Mouse (Mus musculus): Measurements from ENCODE around the gene Gm20479.

The Gm20479 gene

GRCm38 (mm10) chr7:27356861-27357594, at the start of gene Gm20479:
Gene Gm20479 (minus strand): TSS chr7:27357419.
- no peak for DNase-seq (ENCODE audit: low spot score in 2 of 2)

DNA sequence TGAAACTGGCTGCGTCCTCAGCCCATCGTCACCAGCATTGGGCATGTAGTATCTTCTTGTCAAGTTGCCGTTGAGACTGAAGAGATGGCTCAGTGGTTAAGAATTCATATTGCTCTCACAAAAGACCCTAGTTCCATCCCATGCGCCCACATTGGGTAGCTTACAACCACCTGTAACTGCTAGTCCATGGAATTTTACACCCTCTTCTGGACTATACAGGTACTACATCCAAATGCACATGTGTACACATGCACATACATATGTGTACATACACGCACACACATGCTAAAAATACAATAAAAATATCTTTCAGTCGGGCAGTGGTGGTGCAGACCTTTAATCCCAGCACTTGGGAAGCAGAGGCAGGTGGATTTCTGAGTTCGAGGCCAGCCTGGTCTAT, 49.3 kb upstream of the Gm20479 start:
- DNase-seq (ENCODE audit: low spot score in 2 of 2), result no peak

- no peak for DNase-seq (ENCODE audit: low spot score in 2 of 2)
Measured at GRCm38 (mm10) chr7:27404203-27404942, 47.2 kb upstream of the Gm20479 start.

DNA sequence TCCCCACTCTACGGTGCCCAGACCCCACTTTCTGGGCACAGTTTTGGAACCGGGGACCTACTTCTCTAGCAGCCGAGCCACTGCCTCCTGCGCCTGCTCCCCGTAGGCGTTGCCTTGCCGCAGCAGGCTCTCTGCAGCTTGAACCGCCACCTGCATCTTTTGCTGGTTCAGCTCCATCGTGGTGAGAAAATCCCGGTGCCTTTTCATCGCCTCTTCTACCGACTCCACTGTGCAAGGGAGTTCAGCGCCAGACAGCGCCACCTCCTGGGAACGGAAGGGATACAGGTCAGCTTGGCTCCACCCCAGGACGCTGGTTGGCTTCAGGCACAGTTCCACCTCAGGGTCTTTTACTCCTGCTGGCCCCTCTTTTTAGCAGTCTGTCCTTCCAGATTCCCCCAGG, 45.5 kb upstream of the Gm20479 start:
- DNase-seq (ENCODE audit: low spot score in 2 of 2), result peak; percentile 20 to 57

GRCm38 (mm10) chr7:27400545-27400944, 43.3 kb upstream of the Gm20479 start:
- no peak for DNase-seq (ENCODE audit: low spot score in 2 of 2)

DNA sequence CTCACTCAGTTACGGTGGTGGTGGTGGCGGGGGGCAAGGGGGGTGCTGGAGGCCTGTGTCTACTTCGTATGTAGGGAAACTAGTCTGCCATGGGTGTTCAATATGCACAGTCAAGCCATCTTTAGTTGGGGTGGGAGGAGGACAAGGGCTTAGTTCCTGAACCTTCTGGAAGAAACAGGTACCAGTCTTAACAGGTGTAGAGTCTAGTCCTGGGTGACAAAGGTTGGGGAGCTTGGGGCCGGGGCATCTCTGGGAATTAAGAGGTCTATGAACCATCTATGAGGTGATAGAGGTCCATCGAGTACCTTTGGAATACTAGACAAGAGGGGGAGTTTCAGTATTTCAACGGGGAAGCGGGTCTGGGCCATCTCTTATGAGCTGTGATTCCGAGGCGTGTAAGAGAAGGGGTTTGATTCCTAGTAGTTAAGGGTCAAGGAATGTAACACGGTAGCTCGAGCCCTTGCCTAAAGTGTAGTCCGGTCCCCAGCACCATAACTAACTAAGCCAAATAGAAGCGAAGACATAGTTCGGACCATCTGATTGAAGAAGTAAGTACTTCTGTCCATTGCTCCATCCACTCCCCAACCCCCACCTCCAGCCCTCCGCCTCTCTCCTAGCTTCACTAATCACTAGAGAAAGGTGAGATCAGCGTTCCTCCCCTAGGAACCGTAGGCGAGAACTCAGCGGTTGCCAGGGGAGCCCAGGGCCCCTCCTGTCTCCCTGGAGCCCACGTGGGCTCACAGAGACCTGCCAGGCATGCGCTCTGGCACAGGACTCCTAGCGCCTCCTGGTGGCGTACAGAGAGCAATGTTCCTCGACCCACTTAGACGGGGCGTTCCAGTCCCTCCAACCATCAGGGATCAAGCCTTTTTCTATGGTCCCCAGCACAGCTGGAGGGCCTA, 40.1 kb upstream of the Gm20479 start:
- DNase-seq (ENCODE audit: low spot score in 2 of 2), result peak in 1 of 2 experiments; percentile 41

GRCm38 (mm10) chr7:27396184-27397047, 39.2 kb upstream of the Gm20479 start:
- peak; percentile 13 to 38 for DNase-seq (ENCODE audit: low spot score in 2 of 2)

DNA sequence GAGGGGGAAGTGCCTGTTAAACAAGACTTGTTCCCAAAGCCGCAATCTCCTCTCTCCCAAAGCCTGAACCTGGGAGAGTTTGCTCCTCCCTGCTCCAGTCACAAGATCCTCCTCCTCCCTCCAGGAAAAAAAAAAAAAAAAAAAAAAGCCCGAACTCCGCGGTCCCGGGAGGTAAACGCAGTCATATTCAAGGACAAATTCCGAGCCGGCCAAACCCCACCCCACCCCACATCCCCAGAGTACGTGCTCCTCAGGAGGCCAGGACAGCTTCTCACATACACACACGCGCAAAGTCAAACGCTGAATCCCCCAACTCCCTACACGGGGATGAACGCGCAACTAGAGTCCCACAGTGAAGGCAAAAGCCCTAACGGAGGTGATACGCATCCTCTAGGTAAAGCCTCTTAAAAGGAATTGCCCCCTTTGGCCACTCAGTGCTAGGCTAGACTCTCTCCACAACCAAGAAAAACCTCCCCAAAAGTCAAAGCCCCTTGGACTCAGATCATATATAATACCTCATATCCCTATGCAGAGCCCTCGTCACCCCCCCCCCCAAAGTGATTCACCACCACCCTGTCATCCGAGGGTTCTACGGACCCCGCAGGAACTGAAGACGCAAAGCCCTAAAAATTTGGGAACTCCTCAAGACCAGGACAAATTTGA, 38.4 kb upstream of the Gm20479 start:
- DNase-seq (ENCODE audit: low spot score in 2 of 2), result no peak

DNA sequence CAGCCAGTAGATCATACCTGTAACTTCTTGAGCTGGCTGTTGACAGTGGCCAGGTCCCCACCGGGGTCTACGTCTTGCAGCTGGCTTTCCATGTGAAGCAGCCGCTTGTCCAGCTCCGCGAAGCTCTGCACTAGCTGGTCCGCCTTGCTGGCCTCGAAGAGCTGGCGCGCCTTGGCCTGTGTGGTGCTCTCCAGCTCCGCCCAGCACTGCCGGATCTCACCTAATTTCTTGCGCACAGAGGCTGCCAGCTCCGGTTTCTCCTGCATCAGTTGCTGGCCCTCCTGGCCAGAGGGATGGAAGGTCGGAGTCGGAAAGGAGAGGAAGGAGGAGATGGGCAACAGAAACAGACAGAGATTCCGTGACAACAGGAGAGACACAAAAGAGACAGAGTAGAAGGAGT, 34.2 kb upstream of the Gm20479 start:
- no peak for DNase-seq (ENCODE audit: low spot score in 2 of 2)

DNA sequence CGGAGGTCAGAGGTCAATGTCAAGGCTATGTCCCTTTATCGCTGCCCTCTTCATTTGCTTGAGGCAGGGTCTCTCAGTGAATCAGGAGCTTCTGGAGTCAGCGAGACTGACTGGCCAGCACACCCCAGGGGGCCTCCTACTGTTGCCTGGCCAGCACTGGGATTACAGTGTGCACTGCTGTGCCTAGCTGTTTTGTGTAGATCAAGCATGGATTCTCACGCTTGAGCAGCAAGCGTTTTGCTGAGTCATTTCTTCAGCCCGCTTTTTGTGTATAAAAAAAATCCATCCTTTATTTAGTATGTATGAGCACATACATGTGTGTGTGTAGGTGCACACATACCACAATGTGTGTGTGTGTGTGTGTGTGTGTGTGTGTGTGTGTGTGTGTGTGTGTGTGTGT, 32.0 kb upstream of the Gm20479 start:
- no peak for DNase-seq (ENCODE audit: low spot score in 2 of 2)

DNA sequence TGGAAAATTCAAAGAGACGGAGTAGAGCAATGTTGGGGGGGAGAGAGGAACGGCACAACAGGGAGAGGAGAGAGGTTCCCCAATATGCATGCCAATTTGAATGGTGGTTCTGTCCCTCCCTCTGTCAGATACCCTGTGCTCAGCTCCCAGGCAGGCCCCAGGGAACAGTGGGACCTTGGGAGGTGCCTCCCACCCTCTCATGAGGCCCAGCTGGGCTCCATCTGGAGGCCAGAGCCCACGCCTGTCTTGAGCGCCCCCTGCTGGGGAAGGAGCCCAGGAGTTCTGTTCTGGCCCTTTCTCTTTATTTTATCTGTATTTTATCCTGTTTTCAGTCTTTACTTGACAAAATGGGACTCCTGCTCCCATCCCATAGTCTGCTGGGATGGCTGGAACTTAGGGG, 27.5 kb upstream of the Gm20479 start:
- peak in 1 of 2 experiments; percentile 73 for DNase-seq (ENCODE audit: low spot score in 2 of 2)

DNA sequence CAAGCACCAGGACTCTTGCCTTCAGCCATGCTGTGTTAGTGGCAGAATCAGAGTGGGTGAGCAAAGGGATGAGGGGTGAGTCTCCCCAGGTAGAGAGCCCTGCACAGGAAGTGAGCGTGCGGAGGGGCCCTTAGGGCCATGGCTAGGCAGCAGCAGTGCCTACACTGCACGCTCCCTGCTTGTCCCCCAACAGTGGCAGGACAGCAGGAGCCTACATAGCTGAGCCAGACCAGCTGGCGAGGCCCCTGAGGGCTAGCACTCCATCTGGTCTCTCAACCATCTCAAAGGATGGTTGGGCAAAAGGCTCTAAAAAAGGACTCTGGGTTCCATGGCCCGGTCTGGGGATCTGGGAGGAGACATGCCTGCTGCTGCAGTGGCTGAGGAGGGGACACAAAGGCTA, 26.9 kb upstream of the Gm20479 start:
- DNase-seq (ENCODE audit: low spot score in 2 of 2), result no peak

DNA sequence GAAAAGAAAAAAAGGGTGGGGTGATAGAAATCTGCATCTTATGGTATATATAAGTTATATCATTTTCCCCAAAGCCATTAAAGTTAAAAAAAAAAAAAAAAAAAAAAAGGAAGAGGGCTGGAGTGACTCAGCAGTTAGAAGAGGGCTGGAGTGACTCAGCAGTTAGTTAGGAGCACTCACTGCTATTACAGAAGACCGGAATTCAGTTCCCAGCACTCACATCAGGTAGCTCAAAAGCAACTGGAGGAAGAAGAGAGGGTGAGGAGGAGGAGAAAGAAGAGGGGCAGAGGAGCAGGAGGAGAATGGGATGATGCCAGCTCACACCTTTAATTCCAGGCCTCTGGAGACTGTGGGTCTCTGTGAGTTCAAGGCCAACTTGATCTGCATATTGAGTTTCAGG, 26.0 kb upstream of the Gm20479 start:
- no peak for DNase-seq (ENCODE audit: low spot score in 2 of 2)

GRCm38 (mm10) chr7:27381560-27381959, 24.3 kb upstream of the Gm20479 start:
- no peak for DNase-seq (ENCODE audit: low spot score in 2 of 2)

DNA sequence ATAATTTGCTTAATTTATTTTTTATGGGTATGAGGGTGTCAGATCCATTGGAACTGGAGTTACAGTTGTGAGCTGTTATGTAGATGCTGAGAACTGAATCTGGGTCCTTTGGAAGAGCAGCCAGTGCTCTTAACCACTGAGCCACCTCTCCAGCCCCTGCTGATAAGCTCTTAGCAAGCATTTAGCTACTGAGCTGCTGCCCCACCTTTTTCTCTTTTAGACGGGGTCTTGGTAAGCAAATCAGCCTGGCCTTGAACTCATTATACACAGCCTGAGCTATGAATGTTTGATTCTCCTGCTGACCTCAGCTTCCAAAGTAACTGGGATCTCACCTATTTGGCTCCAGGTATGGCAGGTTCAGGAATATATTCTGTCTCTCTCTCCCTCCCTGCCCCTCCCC, 23.8 kb upstream of the Gm20479 start:
- no peak for DNase-seq (ENCODE audit: low spot score in 2 of 2)

DNA sequence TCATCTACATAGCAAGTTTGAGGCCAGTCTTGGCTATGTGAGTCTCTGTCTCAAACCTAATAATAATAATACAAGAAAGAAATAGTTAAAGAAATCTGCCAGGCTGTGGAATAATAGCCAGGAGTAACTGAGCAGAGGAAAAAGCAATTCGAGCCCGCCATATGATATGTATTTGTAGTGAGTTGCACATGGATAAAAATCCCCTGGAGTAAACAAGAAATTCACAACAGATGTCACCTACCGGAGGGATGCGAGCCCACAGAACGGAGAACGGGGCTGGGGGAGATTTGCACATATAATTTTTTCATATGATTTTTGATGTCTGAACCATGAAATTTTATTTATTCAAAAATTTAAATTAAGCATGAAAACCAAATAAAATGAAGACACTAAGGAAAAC, 22.6 kb upstream of the Gm20479 start:
- no peak for DNase-seq (ENCODE audit: low spot score in 2 of 2)

DNA sequence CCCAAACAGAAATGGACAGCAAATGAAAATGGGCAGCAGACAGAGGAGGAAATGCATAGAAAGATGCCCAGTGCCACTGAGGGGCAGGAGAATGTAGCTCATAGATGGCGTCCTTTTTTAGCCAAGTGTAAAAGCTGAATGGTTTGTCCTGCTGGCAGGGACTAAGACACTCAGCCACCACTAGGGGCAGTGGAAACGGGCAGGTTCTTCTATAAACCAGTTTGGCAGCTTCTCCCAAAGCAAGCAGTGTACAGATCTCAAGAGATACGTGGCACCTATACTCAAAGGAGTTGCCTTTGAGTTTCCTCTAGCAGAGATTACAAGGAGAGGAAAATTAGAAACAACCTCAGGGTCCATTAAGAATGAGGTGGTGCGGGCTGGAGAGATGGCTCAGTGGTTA, 21.2 kb upstream of the Gm20479 start:
- no peak for DNase-seq (ENCODE audit: low spot score in 2 of 2)

GRCm38 (mm10) chr7:27375274-27375673, 18.1 kb upstream of the Gm20479 start:
- no peak for DNase-seq (ENCODE audit: low spot score in 2 of 2)

DNA sequence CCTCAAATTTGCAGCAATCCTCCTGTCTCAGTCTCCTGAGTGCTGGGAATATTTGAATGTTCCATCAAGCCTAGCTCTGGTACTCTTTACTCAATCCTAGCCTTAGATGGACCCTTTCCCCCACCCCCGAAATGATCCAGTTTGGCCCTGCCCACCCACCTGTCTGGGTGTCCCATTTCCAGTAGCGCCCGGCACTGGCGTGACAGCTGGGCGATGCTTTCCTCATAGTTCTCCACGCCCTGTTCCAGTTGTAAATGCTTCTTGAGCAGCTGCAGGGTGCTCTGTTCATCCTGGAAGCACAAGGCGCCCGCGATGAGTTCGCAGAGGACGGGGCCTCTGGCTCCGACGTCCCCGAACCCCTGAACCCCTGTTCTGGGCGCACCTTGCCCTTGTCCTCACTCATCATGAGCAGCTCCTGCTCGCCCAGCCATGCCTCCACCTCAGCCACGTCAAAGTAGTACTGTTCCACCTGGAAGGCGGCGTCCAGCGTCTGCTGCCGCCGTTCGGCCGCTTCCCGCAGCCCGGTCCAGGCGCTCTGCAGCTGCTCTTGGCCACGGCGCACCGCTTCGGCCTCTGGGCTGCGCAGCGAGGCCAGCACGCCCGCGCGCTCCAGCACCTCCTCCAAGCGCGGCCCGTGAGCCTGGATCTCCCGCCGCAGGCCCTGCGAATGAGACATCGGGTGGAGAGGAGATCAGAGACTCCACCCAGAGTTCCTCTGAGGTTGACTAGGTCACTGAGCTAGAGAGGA, 14.7 kb upstream of the Gm20479 start:
- no peak for DNase-seq (ENCODE audit: low spot score in 2 of 2)

- no peak for DNase-seq (ENCODE audit: low spot score in 2 of 2)
Measured at GRCm38 (mm10) chr7:27369111-27369510, 11.9 kb upstream of the Gm20479 start.
